Mouse (Mus musculus): ENCODE results near the gene Mlph. TPM values are rescaled to one million over a fixed set of nuclear protein-coding genes. Genes with fewer than 3 reads are reported as not detected.

Mlph gene
- polyA plus RNA-seq (2015; fragmentation: Nextera tagmentation; extraction: Ambion mirVana): 0.10 and 0.13 TPM in 2 replicates

GRCm38 (mm10) chr1:90914948-90915569 lies at the start of gene Mlph:
Gene Mlph (plus strand): TSS chr1:90915085.

GRCm38 (mm10) chr1:90952808-90953207 lies 37.9 kb downstream of the Mlph start, which contains the start of gene Prlh:
Gene Prlh (plus strand): TSS chr1:90953108.

GRCm38 (mm10) chr1:90969347-90969784 lies 54.5 kb downstream of the Mlph start, which contains the start of gene Rab17:
Gene Rab17 (minus strand): TSS chr1:90969661.

GRCm38 (mm10) chr1:90998268-90998890 lies 83.5 kb downstream of the Mlph start, which contains the start of gene Lrrfip1:
Gene Lrrfip1 (plus strand): TSS chr1:90998737.

Other genes with a start within 250 kb of the Mlph start
- 28.6 and 46.6 TPM in 2 replicates for gene Col6a3, start 71.1 kb upstream of the Mlph start, polyA plus RNA-seq (2015; fragmentation: Nextera tagmentation; extraction: Ambion mirVana)
- not detected in 2 replicates for gene Prlh, start 38.0 kb downstream of the Mlph start, polyA plus RNA-seq (2015; fragmentation: Nextera tagmentation; extraction: Ambion mirVana)
- gene Rab17, start 54.6 kb downstream of the Mlph start, polyA plus RNA-seq (2015; fragmentation: Nextera tagmentation; extraction: Ambion mirVana): 0.54 and 0.93 TPM in 2 replicates
- gene Lrrfip1, start 83.7 kb downstream of the Mlph start, polyA plus RNA-seq (2015; fragmentation: Nextera tagmentation; extraction: Ambion mirVana): 19.6 and 27.2 TPM in 2 replicates
- gene Rbm44, start 230.0 kb downstream of the Mlph start, polyA plus RNA-seq (2015; fragmentation: Nextera tagmentation; extraction: Ambion mirVana): 0.39 and 0.44 TPM in 2 replicates